ENCODE assay signal across 25 mouse cellular contexts in genomic region chr13:46632796-46633195, GRCm38 (mm10). TPM values are rescaled to one million over a fixed set of nuclear protein-coding genes. Genes with fewer than 3 reads are reported as not detected.
DNase-seq lines count a peak whose midpoint lies in the region; ATAC-seq lines count a peak whose summit lies in the region.
"Had no signal": no experiment of that assay in that cellular context is flagged by ENCODE, and none has a peak within 500 bp of the region (broad histone marks: within the 10 kb centered on the region; RNA-seq: fewer than 3 reads in every experiment).

No protein-coding gene starts in this region.

- no peak overlapping the region for H3K4me2 ChIP-seq in forebrain, embryonic 12.5 days
- no peak overlapping the region for H3K4me2 ChIP-seq in forebrain, embryonic 16.5 days (ENCODE audit: low read length)
- no peak overlapping the region for H3K4me2 ChIP-seq in midbrain, embryonic 11.5 days
- H3K4me2 ChIP-seq in midbrain, embryonic 12.5 days (replicated peaks): no peak overlapping the region
- H3K4me2 ChIP-seq in heart, embryonic 11.5 days: no peak overlapping the region

- no peaks in the 10 kb centered on the region for H3K27me3 ChIP-seq in forebrain, embryonic 12.5 days
- H3K27me3 ChIP-seq in forebrain, embryonic 16.5 days (replicated peaks; ENCODE audit: control insufficient read depth, insufficient read depth, low read length): no peaks in the 10 kb centered on the region
- H3K27me3 ChIP-seq in midbrain, embryonic 10.5 days (ENCODE audit: low read depth, poor library complexity, severe bottlenecking): no peaks in the 10 kb centered on the region
- H3K27me3 ChIP-seq in midbrain, embryonic 11.5 days (ENCODE audit: control insufficient read depth, insufficient read depth, low read length): no peaks in the 10 kb centered on the region
- no peaks in the 10 kb centered on the region for H3K27me3 ChIP-seq in midbrain, embryonic 12.5 days
- H3K27me3 ChIP-seq in heart, embryonic 11.5 days (ENCODE audit: control insufficient read depth, insufficient read depth, low read length): no peaks in the 10 kb centered on the region
- H3K27me3 ChIP-seq: heart, embryonic 13.5 days; kidney, embryonic 15.5 days had no signal

- 61% methylated on average over 4 of the region's 4 CpGs for WGBS in forebrain, embryonic 12.5 days
- WGBS in forebrain, embryonic 16.5 days: 58% methylated on average over 4 of the region's 4 CpGs
- 70% methylated on average over 4 of the region's 4 CpGs for WGBS in midbrain, embryonic 10.5 days
- 66% methylated on average over 4 of the region's 4 CpGs for WGBS in midbrain, embryonic 11.5 days
- 58% methylated on average over 4 of the region's 4 CpGs for WGBS in midbrain, embryonic 12.5 days
- 54% methylated on average over 4 of the region's 4 CpGs for WGBS in heart, embryonic 11.5 days (ENCODE audit: insufficient replicate concordance)

- H3K4me1 ChIP-seq in forebrain, embryonic 12.5 days: peaks cover 29% of the 10 kb centered on the region
- peaks cover 19% of the 10 kb centered on the region for H3K4me1 ChIP-seq in forebrain, embryonic 16.5 days (replicated peaks; ENCODE audit: control insufficient read depth, insufficient read depth, low read length)
- H3K4me1 ChIP-seq in midbrain, embryonic 10.5 days: peaks cover 30% of the 10 kb centered on the region
- peaks cover 12% of the 10 kb centered on the region; the same call in 1 of the 2 replicates for H3K4me1 ChIP-seq in midbrain, embryonic 11.5 days (ENCODE audit: control insufficient read depth, insufficient read depth, low read length)
- peaks cover 23% of the 10 kb centered on the region for H3K4me1 ChIP-seq in midbrain, embryonic 12.5 days
- H3K4me1 ChIP-seq in heart, embryonic 11.5 days (ENCODE audit: control insufficient read depth, insufficient read depth, low read length): no peaks in the 10 kb centered on the region

- H3K36me3 ChIP-seq in forebrain, embryonic 12.5 days (replicated peaks): no peaks in the 10 kb centered on the region
- no peaks in the 10 kb centered on the region for H3K36me3 ChIP-seq in forebrain, embryonic 16.5 days (ENCODE audit: control insufficient read depth, insufficient read depth)
- peaks cover 14% of the 10 kb centered on the region for H3K36me3 ChIP-seq in midbrain, embryonic 10.5 days
- 0 out of 2 replicates have a peak, but pooled peaks cover 2% of the 10 kb centered on the region for H3K36me3 ChIP-seq in midbrain, embryonic 11.5 days (ENCODE audit: control insufficient read depth, insufficient read depth, low read length)
- 0 out of 2 replicates have a peak, but pooled peaks cover 3% of the 10 kb centered on the region for H3K36me3 ChIP-seq in midbrain, embryonic 12.5 days
- peaks cover 15% of the 10 kb centered on the region for H3K36me3 ChIP-seq in heart, embryonic 11.5 days (ENCODE audit: control insufficient read depth, insufficient read depth, low read length)
- H3K36me3 ChIP-seq: embryonic facial prominence, embryonic 10.5 days; G1E; kidney, embryonic 15.5 days had no signal

- H3K9me3 ChIP-seq in forebrain, embryonic 12.5 days: no peaks in the 10 kb centered on the region
- peaks cover 3% of the 10 kb centered on the region; the same call in 1 of the 2 replicates for H3K9me3 ChIP-seq in forebrain, embryonic 16.5 days (ENCODE audit: control insufficient read depth, low read length)
- H3K9me3 ChIP-seq in midbrain, embryonic 10.5 days (replicated peaks): no peaks in the 10 kb centered on the region
- no peaks in the 10 kb centered on the region for H3K9me3 ChIP-seq in midbrain, embryonic 11.5 days (ENCODE audit: control insufficient read depth, low read length)
- no peaks in the 10 kb centered on the region for H3K9me3 ChIP-seq in midbrain, embryonic 12.5 days
- no peaks in the 10 kb centered on the region for H3K9me3 ChIP-seq in heart, embryonic 11.5 days (replicated peaks; ENCODE audit: control insufficient read depth, low read length)
- H3K9me3 ChIP-seq: embryonic facial prominence, embryonic 10.5 days; G1E; kidney, embryonic 15.5 days had no signal

- DNase-seq in midbrain, embryonic 10.5 days (ENCODE audit: low spot score): no peak
- DNase-seq in midbrain, embryonic 11.5 days (ENCODE audit: low spot score, missing footprints): no peak
- DNase-seq in spleen, postnatal 4 days (ENCODE audit: low spot score in 2 of 2): no peak
- DNase-seq in embryo, embryonic 10.5 days (ENCODE audit: low spot score): no peak
- DNase-seq: adrenal gland, postnatal 36 days; cerebellum, adult 18-20 months; cerebellum, postnatal 36 days; gastrocnemius, postnatal 10 days; heart, adult 11 months; heart, postnatal 4 days; kidney, postnatal 4 days; right cerebral cortex, postnatal 14 days; spleen, adult 18-20 months; thymus, postnatal 4 days had no signal

- no peak for ATAC-seq in forebrain, embryonic 12.5 days (ENCODE audit: low FRiP score)
- ATAC-seq in forebrain, embryonic 16.5 days: no peak
- ATAC-seq in midbrain, embryonic 11.5 days (ENCODE audit: low FRiP score): no peak
- ATAC-seq in midbrain, embryonic 12.5 days (ENCODE audit: low FRiP score, low read depth): no peak
- ATAC-seq in heart, embryonic 11.5 days (replicated peaks; ENCODE audit: insufficient number of reproducible peaks, low FRiP score, low TSS enrichment): no peak
- ATAC-seq: CD4-positive, CD25-positive, alpha-beta regulatory T cell, adult 4 months; intestine, embryonic 16.5 days; lung, postnatal 0 days had no signal

- H3K27ac ChIP-seq in forebrain, embryonic 12.5 days: peak overlapping the region; percentile 93
- H3K27ac ChIP-seq in forebrain, embryonic 16.5 days (ENCODE audit: low read length): no peak overlapping the region
- H3K27ac ChIP-seq in midbrain, embryonic 10.5 days (replicated peaks): peak overlapping the region; percentile 89
- no peak overlapping the region for H3K27ac ChIP-seq in midbrain, embryonic 11.5 days (ENCODE audit: low read depth, low read length)
- H3K27ac ChIP-seq in midbrain, embryonic 12.5 days (replicated peaks): peak overlapping the region; percentile 86; the same call in 1 of the 2 replicates
- no peak overlapping the region for H3K27ac ChIP-seq in heart, embryonic 11.5 days (ENCODE audit: low read depth, low read length)
- H3K27ac ChIP-seq: heart, embryonic 13.5 days; kidney, embryonic 15.5 days had no signal

- no peak overlapping the region for H3K4me3 ChIP-seq in forebrain, embryonic 12.5 days (replicated peaks)
- no peak overlapping the region for H3K4me3 ChIP-seq in forebrain, embryonic 16.5 days (replicated peaks; ENCODE audit: low read length)
- H3K4me3 ChIP-seq in midbrain, embryonic 10.5 days: no peak overlapping the region
- H3K4me3 ChIP-seq in midbrain, embryonic 11.5 days (ENCODE audit: low read depth, low read length): no peak overlapping the region
- no peak overlapping the region for H3K4me3 ChIP-seq in midbrain, embryonic 12.5 days
- no peak overlapping the region for H3K4me3 ChIP-seq in heart, embryonic 11.5 days (ENCODE audit: low read depth, low read length)
- H3K4me3 ChIP-seq: heart, embryonic 13.5 days; kidney, embryonic 15.5 days had no signal

- H3K9ac ChIP-seq in forebrain, embryonic 12.5 days: no peak overlapping the region
- H3K9ac ChIP-seq in forebrain, embryonic 16.5 days (replicated peaks; ENCODE audit: low read depth, low read length): no peak overlapping the region
- H3K9ac ChIP-seq in midbrain, embryonic 11.5 days (ENCODE audit: low read length): no peak overlapping the region
- no peak overlapping the region for H3K9ac ChIP-seq in midbrain, embryonic 12.5 days (replicated peaks)
- H3K9ac ChIP-seq in heart, embryonic 11.5 days (ENCODE audit: low read depth, low read length): no peak overlapping the region
- H3K9ac ChIP-seq: heart, embryonic 13.5 days; kidney, embryonic 15.5 days had no signal

RNA-seq across cellular contexts. Expression of gene Fam8a1, which starts 36.5 kb away (rescaled TPM):
- polyA plus RNA-seq in forebrain, embryonic 12.5 days (2016; fragmentation: Nextera tagmentation; extraction: Ambion mirVana): 20.2 and 21.0 TPM in 2 replicates
- polyA plus RNA-seq in forebrain, embryonic 16.5 days (2015; fragmentation: Nextera tagmentation; extraction: Ambion mirVana): 19.0 and 20.1 TPM in 2 replicates
- polyA plus RNA-seq in midbrain, embryonic 10.5 days (2016; fragmentation: Nextera tagmentation; extraction: Ambion mirVana): 8.5 and 9.5 TPM in 2 replicates
- polyA plus RNA-seq in midbrain, embryonic 11.5 days (2014; fragmentation: Nextera tagmentation; extraction: Ambion mirVana): 12.6 and 13.9 TPM in 2 replicates
- polyA plus RNA-seq in midbrain, embryonic 12.5 days (2016; fragmentation: Nextera tagmentation; extraction: Ambion mirVana): 19.9 and 25.1 TPM in 2 replicates
- polyA plus RNA-seq in heart, embryonic 11.5 days (2014; fragmentation: Nextera tagmentation; extraction: Ambion mirVana): 8.1 and 9.3 TPM in 2 replicates

Comparison
In these comparisons a context has a peak if more than half of its experiments do, and no peak if none do; other contexts are left out.
1. H3K27ac ChIP-seq: peak in forebrain, embryonic 12.5 days (single experiment), midbrain, embryonic 10.5 days (single experiment) and midbrain, embryonic 12.5 days (single experiment); none in forebrain, embryonic 16.5 days (single experiment), midbrain, embryonic 11.5 days (single experiment) and heart, embryonic 11.5 days (single experiment).